Mouse (Mus musculus): ENCODE measurements around the gene Eif1. TPM values are rescaled to one million over a fixed set of nuclear protein-coding genes. Genes with fewer than 3 reads are reported as not detected.
"Not testable (repeated sequence)": the region's sequence is repeated elsewhere in the genome, so short reads cannot be mapped to it uniquely, and the experiment has no call there.

The Eif1 gene
- polyA plus RNA-seq, 1 experiment from 2014 or later = 1,764 TPM

DNA sequence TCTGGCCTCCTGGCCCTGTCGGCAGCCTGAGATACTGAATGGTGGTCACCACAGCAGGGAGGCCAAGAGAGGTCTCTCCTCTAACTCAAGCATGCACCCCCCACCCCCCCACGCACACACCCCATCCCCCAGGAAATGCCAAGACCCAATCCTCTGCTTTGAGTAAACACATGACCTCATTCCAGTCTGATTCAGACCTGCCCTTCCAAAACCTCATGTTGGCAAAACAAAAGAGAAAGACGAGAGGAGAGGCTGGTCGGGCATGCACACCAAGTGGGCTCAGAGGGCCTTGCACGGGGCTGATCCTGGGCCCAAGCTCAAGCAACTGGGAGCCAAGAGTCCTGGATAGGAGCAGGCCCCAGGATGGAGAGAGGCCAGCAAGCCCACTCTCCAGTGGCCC lies 29.4 kb upstream of the Eif1 start:
- no peak for ATAC-seq (ENCODE audit: insufficient number of reproducible peaks, low FRiP score, low TSS enrichment, low read depth)
- H3K4me3 ChIP-seq = no peak overlapping the region

DNA sequence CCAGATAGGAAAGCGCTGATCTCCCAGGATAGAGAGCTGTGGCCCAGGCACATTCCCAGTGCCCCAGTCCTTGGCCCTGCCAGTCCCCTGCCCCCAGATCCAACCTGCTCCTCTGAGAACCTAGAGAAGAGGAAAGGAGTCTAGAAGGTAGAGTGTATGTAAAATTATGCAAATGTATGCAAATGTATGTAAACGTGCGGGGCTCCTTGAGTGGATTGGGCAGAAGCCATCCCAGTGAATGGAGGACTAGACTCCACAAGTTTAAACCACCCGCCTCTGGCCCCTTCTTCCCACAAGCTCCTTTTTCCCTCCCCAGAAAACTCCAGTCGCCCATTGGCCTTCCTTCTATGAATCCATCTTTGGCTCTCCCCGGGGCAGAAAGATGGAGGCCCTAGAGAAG lies 26.8 kb upstream of the Eif1 start:
- WGBS = 62% methylated on average over 6 of the region's 6 CpGs
- Histone ChIP-seq H3K36me3 (no peaks in the 10 kb centered on the region), H3K4me2 (no peak overlapping the region), H3K27ac (0 out of 2 replicates have a peak overlapping the region, but pooled peaks have one; percentile 40), H3K4me1 (peaks cover 27% of the 10 kb centered on the region), H3K9me3 (no peaks in the 10 kb centered on the region), H3K9ac (no peak overlapping the region), H3K27me3 (no peaks in the 10 kb centered on the region), H3K4me3 (no peak overlapping the region)
- ATAC-seq (ENCODE audit: insufficient number of reproducible peaks, low FRiP score, low TSS enrichment, low read depth) = no peak

More for the DNA sequence above, 29.4 kb upstream of the Eif1 start:
- Histone ChIP-seq H3K4me2 (no peak overlapping the region), H3K4me1 (peaks cover 38% of the 10 kb centered on the region), H3K27me3 (no peaks in the 10 kb centered on the region), H3K9me3 (no peaks in the 10 kb centered on the region), H3K9ac (no peak overlapping the region), H3K36me3 (no peaks in the 10 kb centered on the region), H3K27ac (peak overlapping the region; percentile 72)
- 46% methylated on average over 5 of the region's 5 CpGs for WGBS

DNA sequence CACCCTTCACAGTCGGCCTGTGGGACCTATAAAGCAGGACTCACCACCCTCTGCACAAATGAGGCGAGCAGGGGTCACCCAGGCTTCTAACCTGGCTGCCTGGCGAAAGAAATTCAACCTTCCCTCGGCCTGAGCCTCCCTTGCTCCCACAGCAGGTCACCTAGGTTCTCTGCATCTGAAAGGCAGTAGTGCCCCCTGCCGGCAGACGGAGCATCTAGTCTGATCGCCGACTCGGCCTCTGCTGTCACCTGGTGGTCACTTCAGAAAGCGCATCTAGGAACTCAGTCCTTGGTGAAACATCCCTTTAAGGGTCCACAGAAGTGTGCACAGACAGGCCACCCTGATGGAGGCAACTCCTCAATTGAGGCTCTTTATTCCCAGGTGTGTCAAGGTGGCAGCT lies 24.4 kb upstream of the Eif1 start:
- ATAC-seq (ENCODE audit: insufficient number of reproducible peaks, low FRiP score, low TSS enrichment, low read depth) = no peak
- Histone ChIP-seq H3K4me1 (peaks cover 19% of the 10 kb centered on the region), H3K9ac (no peak overlapping the region), H3K9me3 (no peaks in the 10 kb centered on the region), H3K4me2 (no peak overlapping the region), H3K36me3 (no peaks in the 10 kb centered on the region), H3K27ac (no peak overlapping the region), H3K4me3 (no peak overlapping the region), H3K27me3 (no peaks in the 10 kb centered on the region)
- 7% methylated on average over 10 of the region's 10 CpGs for WGBS

DNA sequence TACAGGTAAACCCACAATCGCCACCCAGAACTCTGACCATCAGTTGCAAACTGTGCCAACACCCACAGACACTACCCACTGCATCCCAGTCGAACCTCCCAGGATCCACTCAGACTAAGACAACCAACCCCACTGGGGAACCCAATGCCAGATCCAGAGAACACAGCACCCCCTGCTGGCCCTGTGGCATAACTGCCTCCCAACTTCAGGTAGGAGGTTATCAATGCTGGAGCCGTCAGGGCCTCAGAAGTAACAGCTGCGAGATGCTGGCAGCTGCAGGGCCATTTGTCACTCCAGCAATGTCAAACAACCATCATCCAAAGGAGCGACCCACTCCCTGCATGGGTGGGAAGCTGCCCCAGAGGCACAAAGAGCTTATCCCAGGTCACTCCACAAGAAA lies 21.9 kb upstream of the Eif1 start:
- Histone ChIP-seq H3K4me3 (peak overlapping the region; percentile 22; the same call in 1 of the 2 replicates), H3K9ac (no peak overlapping the region), H3K4me2 (peak overlapping the region; percentile 26; the same call in 1 of the 2 replicates), H3K9me3 (no peaks in the 10 kb centered on the region), H3K4me1 (peaks cover 9% of the 10 kb centered on the region), H3K36me3 (no peaks in the 10 kb centered on the region), H3K27me3 (no peaks in the 10 kb centered on the region), H3K27ac (no peak overlapping the region)
- WGBS = 27% methylated on average over 5 of the region's 5 CpGs
- ATAC-seq (ENCODE audit: insufficient number of reproducible peaks, low FRiP score, low TSS enrichment, low read depth) = no peak

DNA sequence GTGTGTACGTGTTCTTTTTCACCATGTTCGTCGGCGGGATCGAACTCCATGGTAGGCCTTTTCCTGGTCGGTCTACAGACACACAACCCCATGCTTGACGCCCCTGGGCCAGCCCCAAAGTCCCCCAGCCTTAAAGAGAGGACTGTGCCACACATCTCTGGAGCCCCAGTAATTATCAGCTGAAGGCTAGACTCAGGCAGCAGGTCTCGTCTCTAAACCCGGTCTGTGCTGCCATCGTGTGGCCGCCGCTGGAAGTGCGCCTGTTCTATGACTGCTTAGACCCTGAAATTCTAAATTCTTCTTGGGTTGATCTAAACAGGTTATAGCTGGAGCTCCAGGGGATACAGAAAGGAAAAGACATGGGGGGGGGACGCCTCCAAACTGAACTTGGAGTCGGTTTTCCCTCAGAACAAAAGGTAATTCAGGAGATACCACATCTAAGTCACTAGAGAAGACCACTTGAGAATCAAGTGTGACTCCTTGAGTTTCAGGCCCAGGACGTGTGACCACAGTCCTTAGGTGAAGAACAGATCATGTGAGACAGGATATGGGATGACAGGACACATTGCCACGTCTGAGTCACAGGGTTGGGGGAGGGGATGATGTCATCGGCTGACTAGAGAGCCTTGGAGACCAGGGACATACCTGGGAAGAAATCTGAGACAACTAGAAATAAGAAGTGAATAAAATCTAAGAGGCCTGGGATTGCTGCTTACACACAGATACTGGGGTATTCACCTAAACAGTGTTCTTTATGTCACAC lies 21.2 kb upstream of the Eif1 start:
- no peaks in the 10 kb centered on the region for H3K9me3 ChIP-seq
- H3K36me3 ChIP-seq = no peaks in the 10 kb centered on the region
- 18% methylated on average over 18 of the region's 18 CpGs for WGBS
- H3K9ac ChIP-seq = no peak overlapping the region
- ATAC-seq (ENCODE audit: insufficient number of reproducible peaks, low FRiP score, low TSS enrichment, low read depth) = no peak
- no peaks in the 10 kb centered on the region for H3K27me3 ChIP-seq
- peaks cover 9% of the 10 kb centered on the region for H3K4me1 ChIP-seq
- H3K4me2 ChIP-seq = peak overlapping the region; percentile 26; the same call in 1 of the 2 replicates
- peak overlapping the region; percentile 22 for H3K4me3 ChIP-seq
- peak overlapping the region; percentile 1; the same call in 1 of the 2 replicates for H3K27ac ChIP-seq

DNA sequence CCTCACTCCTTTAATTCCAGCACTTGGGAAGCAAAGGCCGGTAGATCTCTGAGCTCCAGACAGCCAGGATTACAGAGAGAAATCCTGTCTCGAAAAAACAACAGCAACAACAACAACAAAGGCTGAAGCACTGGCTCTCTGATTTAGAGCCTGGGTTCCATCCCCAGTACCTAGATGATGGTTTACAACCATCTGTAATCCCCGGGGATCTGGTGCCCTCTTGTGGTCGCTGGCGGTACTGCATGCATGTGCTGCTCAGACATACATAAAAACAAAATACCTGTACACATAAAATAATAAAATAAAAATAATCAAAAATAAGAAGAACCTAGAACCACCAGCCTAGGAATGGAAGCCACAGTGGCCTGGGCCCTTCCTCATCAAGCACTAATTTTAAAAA lies 19.4 kb upstream of the Eif1 start:
- no peak overlapping the region for H3K27ac ChIP-seq
- H3K4me2 ChIP-seq = no peak overlapping the region
- no peak overlapping the region for H3K9ac ChIP-seq
- WGBS = 13% methylated on average over 5 of the region's 5 CpGs
- no peaks in the 10 kb centered on the region for H3K27me3 ChIP-seq
- no peak overlapping the region for H3K4me3 ChIP-seq
- ATAC-seq (ENCODE audit: insufficient number of reproducible peaks, low FRiP score, low TSS enrichment, low read depth) = no peak
- peaks cover 4% of the 10 kb centered on the region for H3K4me1 ChIP-seq
- no peaks in the 10 kb centered on the region for H3K36me3 ChIP-seq
- no peaks in the 10 kb centered on the region for H3K9me3 ChIP-seq

DNA sequence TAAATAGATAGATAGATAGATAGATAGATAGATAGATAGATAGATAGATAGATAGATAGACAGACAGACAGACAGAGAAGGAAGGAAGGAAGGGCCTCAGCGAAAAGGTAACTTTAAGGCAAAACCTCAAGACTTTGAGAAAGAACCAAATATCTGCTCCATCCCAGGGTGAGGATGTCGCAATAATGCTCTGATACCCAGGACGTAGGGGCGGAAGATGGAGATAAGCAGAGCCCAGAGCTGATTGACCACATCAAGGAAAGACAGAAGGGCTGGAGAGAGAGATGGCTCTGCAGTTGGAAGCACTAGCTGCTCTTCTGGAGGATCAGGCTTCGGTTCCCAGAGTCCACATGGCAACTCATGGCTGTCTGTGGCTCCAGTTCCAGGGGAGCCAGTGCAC lies 18.4 kb upstream of the Eif1 start:
- H3K9me3 ChIP-seq = no peaks in the 10 kb centered on the region
- no peaks in the 10 kb centered on the region for H3K27me3 ChIP-seq
- 83% methylated on average over 5 of the region's 5 CpGs for WGBS
- H3K4me1 ChIP-seq = peaks cover 4% of the 10 kb centered on the region
- no peak overlapping the region for H3K4me3 ChIP-seq
- no peak overlapping the region for H3K4me2 ChIP-seq
- no peak for ATAC-seq (ENCODE audit: insufficient number of reproducible peaks, low FRiP score, low TSS enrichment, low read depth)
- no peak overlapping the region for H3K27ac ChIP-seq
- H3K9ac ChIP-seq = no peak overlapping the region
- H3K36me3 ChIP-seq = no peaks in the 10 kb centered on the region

DNA sequence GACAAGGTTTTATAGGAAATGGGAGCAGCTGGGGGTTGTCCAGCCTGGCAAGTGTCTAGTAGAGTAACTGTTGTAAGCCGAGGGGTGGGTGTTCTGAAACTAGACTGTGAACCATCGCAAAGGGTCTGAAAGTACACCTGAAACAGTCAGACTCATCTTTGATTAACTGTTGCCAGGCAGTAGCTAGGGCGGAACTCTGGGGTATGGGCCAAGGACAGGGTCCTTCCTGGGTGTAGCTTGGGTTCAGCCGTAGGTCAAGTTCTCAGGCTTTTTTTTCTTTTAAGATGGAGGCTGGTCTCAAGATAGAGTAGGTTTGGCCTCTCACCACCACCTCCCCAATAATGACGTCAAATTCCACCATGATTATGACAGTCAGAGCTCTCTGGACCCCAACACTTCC lies 11.8 kb upstream of the Eif1 start:
- Histone ChIP-seq H3K9me3 (no peaks in the 10 kb centered on the region), H3K4me3 (no peak overlapping the region), H3K27ac (no peak overlapping the region), H3K4me1 (no peaks in the 10 kb centered on the region), H3K9ac (no peak overlapping the region), H3K27me3 (no peaks in the 10 kb centered on the region), H3K36me3 (no peaks in the 10 kb centered on the region), H3K4me2 (no peak overlapping the region)
- ATAC-seq (ENCODE audit: insufficient number of reproducible peaks, low FRiP score, low TSS enrichment, low read depth) = no peak
- 88% methylated on average over 5 of the region's 5 CpGs for WGBS

DNA sequence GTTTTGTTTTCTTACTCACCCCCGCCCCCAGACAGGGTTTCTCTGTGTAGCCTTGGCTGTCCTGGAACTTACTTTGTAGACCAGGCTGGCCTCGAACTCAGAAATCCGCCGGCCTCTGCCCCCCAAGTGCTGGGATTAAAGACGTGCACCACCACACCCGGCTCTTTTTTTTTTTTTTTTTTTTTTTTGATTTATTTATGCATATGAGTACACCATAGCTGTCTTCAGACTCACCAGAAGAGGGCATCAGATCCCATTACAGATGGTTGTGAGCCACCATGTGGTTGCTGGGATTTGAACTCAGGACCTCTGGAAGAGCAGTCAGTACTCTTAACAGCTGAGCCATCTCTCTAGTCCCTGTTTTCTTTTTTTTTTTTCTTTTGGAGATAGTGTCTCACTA lies 11.0 kb upstream of the Eif1 start:
- ATAC-seq (ENCODE audit: insufficient number of reproducible peaks, low FRiP score, low TSS enrichment, low read depth); H3K27ac ChIP-seq; H3K4me2 ChIP-seq; H3K4me3 ChIP-seq; H3K9me3 ChIP-seq; H3K4me1 ChIP-seq; H3K27me3 ChIP-seq; H3K36me3 ChIP-seq; H3K9ac ChIP-seq: not testable (repeated sequence)
- WGBS = 87% methylated on average over 6 of the region's 6 CpGs

DNA sequence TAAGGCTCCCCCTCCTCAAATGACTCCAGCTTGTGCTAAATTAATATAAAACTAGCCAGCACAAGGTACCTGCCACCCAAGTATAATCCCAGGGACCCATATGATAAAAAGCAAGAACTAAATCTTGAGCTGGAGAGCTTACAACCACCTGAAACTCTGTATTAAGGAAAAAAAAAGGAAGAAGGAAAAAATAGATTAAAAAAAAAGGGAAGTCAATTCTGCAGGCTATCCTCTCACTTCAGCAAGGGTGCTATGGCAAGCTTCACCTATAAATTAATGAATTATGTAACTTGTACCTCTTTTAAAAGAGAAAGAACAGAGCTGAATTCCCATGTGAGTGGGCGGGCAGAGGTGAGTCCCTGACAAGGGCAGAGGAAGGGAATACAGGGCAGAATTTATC lies 8.0 kb upstream of the Eif1 start:
- H3K36me3 ChIP-seq = no peaks in the 10 kb centered on the region
- H3K4me2 ChIP-seq = no peak overlapping the region
- H3K27me3 ChIP-seq = no peaks in the 10 kb centered on the region
- no peak for ATAC-seq (ENCODE audit: insufficient number of reproducible peaks, low FRiP score, low TSS enrichment, low read depth)
- H3K4me1 ChIP-seq = no peaks in the 10 kb centered on the region
- H3K27ac ChIP-seq = no peak overlapping the region
- H3K4me3 ChIP-seq = no peak overlapping the region
- 64% methylated on average over 1 of the region's 1 CpGs for WGBS
- no peaks in the 10 kb centered on the region for H3K9me3 ChIP-seq
- H3K9ac ChIP-seq = no peak overlapping the region

DNA sequence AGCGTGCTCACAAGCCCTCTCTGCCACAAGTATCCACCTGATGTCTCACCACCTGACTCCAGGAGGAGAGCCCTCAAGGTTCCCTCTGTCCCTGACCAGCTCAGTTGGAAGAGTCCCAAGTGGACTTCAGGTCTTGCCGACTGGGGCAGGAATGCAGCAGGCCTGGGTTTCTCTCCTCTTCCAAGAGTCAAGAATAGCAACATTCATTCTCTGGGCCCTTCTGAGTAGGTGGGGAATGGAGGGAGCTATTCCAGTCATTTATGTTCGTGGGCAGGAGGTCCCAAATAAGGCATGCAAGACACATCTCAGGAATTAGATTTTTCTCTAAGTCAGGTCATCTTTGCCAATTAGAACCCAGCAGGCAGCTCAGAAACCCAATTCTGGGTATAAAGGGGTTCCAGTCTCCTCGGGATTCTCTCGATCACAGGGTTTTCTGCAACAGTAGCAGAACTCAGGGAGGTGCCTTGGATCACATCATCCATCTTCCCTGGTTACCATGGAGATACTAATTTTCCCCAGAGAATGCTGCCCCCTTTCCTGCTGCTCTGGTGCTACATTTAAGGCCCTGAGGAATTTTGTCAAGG lies 7.5 kb upstream of the Eif1 start:
- H3K9ac ChIP-seq = no peak overlapping the region
- no peak for ATAC-seq (ENCODE audit: insufficient number of reproducible peaks, low FRiP score, low TSS enrichment, low read depth)
- 31% methylated on average over 5 of the region's 5 CpGs for WGBS

DNA sequence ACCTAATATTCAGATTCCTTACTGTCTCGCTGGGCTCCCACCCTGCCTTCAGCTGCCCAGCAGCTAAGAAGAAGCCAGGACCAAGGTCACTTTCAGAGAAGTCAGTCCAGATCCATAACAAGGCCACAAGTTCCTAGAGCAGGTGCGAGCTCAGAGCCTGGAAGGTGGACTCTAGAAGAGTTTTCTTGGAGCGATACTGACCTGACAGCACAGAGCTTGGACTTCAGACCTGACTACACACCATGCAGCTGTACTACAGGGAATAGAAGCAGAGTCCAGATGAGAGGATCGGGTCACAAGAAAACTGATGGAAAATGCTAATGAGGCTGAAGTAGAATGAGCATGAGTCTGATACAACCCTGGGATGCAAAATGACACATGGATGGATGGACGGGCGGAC lies 6.3 kb upstream of the Eif1 start:
- H3K9me3 ChIP-seq = no peaks in the 10 kb centered on the region
- H3K27ac ChIP-seq = no peak overlapping the region
- H3K9ac ChIP-seq = no peak overlapping the region
- H3K4me1 ChIP-seq = no peaks in the 10 kb centered on the region
- no peak for ATAC-seq (ENCODE audit: insufficient number of reproducible peaks, low FRiP score, low TSS enrichment, low read depth)
- H3K4me2 ChIP-seq = no peak overlapping the region
- no peaks in the 10 kb centered on the region for H3K27me3 ChIP-seq
- no peak overlapping the region for H3K4me3 ChIP-seq
- no peaks in the 10 kb centered on the region for H3K36me3 ChIP-seq
- WGBS = 90% methylated on average over 6 of the region's 6 CpGs

More for the DNA sequence above, 7.5 kb upstream of the Eif1 start:
- no peaks in the 10 kb centered on the region for H3K36me3 ChIP-seq
- no peaks in the 10 kb centered on the region for H3K9me3 ChIP-seq
- H3K27me3 ChIP-seq = no peaks in the 10 kb centered on the region
- H3K4me3 ChIP-seq = no peak overlapping the region
- H3K4me2 ChIP-seq = no peak overlapping the region
- no peak overlapping the region for H3K27ac ChIP-seq
- no peaks in the 10 kb centered on the region for H3K4me1 ChIP-seq

Data from limb, embryonic 15.5 days (tissue).